Mouse (Mus musculus) C2C12 (cell line): ENCODE results near the gene B3galt4. TPM values are rescaled to one million over a fixed set of nuclear protein-coding genes. Genes with fewer than 3 reads are reported as not detected.
"Not testable (repeated sequence)": the region's sequence is repeated elsewhere in the genome, so short reads cannot be mapped to it uniquely, and the experiment has no call there.

Source experiments
- H3K27me3 ChIP-seq: one replicate; pipeline ENCODE4 v1.6.1; 2011; ENCODE audit not compliant: control insufficient read depth, insufficient read depth, insufficient read length
- H3K36me3 ChIP-seq: one replicate; pipeline ENCODE4 v1.6.1; 2011; ENCODE audit not compliant: control insufficient read depth, insufficient read depth
- H3K4me3 ChIP-seq: one replicate; pipeline ENCODE4 v1.5.1; 2011; ENCODE audit warnings: mild to moderate bottlenecking, control low read depth; ENCODE audit not compliant: poor library complexity, insufficient read depth, severe bottlenecking
- H3K79me2 ChIP-seq: one replicate; pipeline ENCODE4 v1.6.1; 2011; ENCODE audit not compliant: control insufficient read depth, insufficient read depth
- H3K79me3 ChIP-seq: one replicate; pipeline ENCODE4 v1.6.1; 2011; ENCODE audit warnings: low read depth, control low read depth
- H3ac ChIP-seq: one replicate; pipeline ENCODE3; 2011; ENCODE audit warnings: low read depth; ENCODE audit not compliant: control insufficient read depth, insufficient read length
- CEBPB ChIP-seq: IDR thresholded peaks from one replicate; pipeline ENCODE4 v1.6.1; 2011; ENCODE audit warnings: low read depth, mild to moderate bottlenecking, control low read depth, moderate library complexity
- CTCF ChIP-seq: IDR thresholded peaks from one replicate; pipeline ENCODE4 v1.5.1; 2011; ENCODE audit not compliant: control insufficient read depth, insufficient read depth, insufficient read length
- FOSL1 ChIP-seq: IDR thresholded peaks from one replicate; pipeline ENCODE4 v1.8.0; 2011; ENCODE audit warnings: mild to moderate bottlenecking, low read length; ENCODE audit not compliant: poor library complexity, insufficient read depth, severe bottlenecking
- MAX ChIP-seq: IDR thresholded peaks from one replicate; pipeline ENCODE4 v1.6.1; 2011; ENCODE audit warnings: mild to moderate bottlenecking, control low read depth
- MYOD1 ChIP-seq: IDR thresholded peaks from one replicate; pipeline ENCODE4 v1.6.1; 2011; ENCODE audit warnings: low read depth; ENCODE audit not compliant: control insufficient read depth, insufficient read length
- MYOG ChIP-seq: IDR thresholded peaks from one replicate; pipeline ENCODE4 v1.6.1; 2011; ENCODE audit not compliant: control insufficient read depth, insufficient read length; ENCODE audit errors: extremely low read depth
- USF1 ChIP-seq: IDR thresholded peaks from one replicate; pipeline ENCODE4 v1.6.1; 2011; ENCODE audit warnings: low read depth, mild to moderate bottlenecking, control low read depth, moderate library complexity
- polyA plus RNA-seq: library from polyadenylated mRNA; unstranded; fragments of >200 nt; fragmentation: generic; extraction: Trizol; gene quantifications from one replicate; pipeline ENCODE4 v1.2.1, GENCODE M21; 2012; ENCODE audit warnings: missing spikeins

B3galt4 gene
- polyA plus RNA-seq, 1 experiment: 1.5 TPM

DNA sequence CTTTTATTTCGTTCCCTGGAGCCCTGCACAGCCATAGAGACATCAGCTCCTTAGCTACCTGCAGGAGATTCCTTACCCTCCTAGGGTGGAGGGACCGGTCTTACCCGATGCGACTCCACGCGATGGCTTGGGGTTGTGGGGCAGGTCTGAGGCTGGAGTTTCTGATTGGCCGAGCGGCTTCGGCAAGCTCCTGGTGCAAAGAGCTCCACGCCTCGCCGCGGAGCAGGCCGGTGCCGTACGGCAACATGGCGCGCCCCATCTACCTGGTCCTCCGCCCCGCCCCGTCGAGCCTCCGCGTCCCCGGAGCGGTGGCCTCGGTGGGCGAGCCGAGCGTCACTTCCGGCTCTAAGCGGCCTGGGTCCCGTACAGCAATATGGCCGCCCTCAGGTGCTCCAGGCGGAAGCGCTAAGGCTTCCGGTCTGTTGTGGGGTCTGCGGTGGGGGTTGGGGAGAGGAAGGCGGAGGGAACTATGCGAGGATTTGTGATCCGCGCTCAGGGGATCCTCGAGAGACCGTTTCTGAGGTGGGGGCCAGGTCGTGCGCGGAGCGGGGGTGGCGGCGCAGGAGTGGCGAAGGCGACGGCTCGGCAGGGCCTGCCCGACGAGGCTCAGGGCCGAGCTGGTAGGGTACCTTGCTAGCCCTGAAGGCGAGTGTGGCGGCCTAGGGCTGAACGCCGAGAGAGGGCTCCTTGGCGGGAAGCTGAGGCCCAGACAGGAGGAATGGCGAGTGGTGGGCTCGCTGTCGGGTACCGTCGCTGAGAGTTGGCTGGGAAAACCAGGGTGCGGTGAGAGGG is 42.0 kb downstream of the B3galt4 start, which contains the start of gene Daxx:
Daxx (plus strand) TSS at position 338 of the 792 bp plus-strand sequence.
- peak within 1 kb of the TSS; percentile 82 for H3K4me3 ChIP-seq
- H3K79me3 ChIP-seq: peaks cover 3% of the 10 kb centered on the region
- peaks cover 43% of the 10 kb centered on the region for H3K79me2 ChIP-seq
- H3ac ChIP-seq: peak within 1 kb of the TSS; percentile 98
- no peaks in the 10 kb centered on the region for H3K27me3 ChIP-seq
- peaks cover 29% of the 10 kb centered on the region for H3K36me3 ChIP-seq
- TF ChIP-seq MYOD1 (no peak), MAX (peak; percentile 19)

DNA sequence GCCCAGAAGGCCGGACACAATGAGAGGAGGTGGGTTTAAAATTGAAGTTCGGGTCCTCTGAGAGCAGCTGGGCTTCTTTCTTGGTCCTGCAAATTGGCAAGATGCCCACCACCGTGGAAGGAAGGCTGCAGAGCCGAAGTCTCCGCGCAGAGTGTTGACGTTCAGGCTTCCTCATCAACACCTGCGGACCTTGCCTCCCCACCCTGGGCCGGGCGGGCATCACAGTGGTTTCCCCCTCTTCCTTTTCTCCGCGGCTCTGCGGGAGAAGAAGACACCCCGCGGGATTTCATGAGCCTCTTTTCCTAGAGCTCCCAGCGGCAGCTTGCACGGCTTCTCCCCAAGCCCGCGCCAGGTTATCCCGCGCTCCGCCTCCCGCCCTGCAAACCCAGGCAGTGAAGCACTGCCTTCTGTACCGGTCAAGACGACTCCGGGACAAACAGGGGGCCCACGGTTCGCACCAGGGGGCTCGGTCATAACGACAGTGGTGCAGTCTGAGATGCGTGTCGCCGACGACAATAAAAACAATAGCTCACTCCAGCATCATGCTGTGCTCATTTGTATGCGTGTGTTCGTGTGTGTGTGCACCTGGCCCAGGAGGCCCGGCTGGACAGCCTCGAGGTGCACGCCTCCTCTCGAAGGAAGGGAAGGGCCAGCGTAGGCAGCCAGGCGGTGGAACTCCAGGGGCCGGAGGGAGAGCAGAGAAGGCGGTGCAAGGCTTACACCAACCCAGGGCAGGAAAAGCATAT is 42.8 kb downstream of the B3galt4 start:
- Histone ChIP-seq H3ac (peak overlapping the region; percentile 60), H3K79me3 (peaks cover 3% of the 10 kb centered on the region), H3K4me3 (peak overlapping the region; percentile 38), H3K27me3 (no peaks in the 10 kb centered on the region), H3K36me3 (peaks cover 21% of the 10 kb centered on the region), H3K79me2 (peaks cover 38% of the 10 kb centered on the region)
- TF ChIP-seq MAX (no peak), FOSL1 (no peak), CTCF (no peak), MYOD1 (no peak), USF1 (no peak), CEBPB (no peak), MYOG (no peak)

DNA sequence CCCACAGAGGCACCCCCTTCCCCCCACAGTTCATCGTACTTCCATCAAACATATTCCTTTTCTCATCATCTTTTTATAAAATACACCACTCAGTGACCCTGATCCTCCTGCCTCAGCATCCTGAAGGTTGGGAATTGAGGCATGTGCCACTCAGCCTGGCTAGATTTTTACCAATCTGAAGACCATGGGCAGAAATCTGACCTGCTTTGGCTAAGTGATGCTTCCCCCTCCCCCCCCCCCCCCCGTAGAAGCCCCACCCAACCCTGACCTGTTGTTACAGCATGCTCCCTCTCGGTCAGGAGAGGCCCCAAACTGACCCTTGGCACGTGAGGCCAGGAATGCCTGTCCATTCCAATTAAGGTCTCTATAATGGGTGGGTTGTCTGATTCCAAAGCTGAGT is 46.5 kb downstream of the B3galt4 start, which contains the start of gene Platr17:
Platr17 (plus strand) TSS at position 301 of the 400 bp plus-strand sequence.
- not testable (repeated sequence) for H3K79me3 ChIP-seq, H3K27me3 ChIP-seq, H3ac ChIP-seq, H3K4me3 ChIP-seq, H3K79me2 ChIP-seq, H3K36me3 ChIP-seq

DNA sequence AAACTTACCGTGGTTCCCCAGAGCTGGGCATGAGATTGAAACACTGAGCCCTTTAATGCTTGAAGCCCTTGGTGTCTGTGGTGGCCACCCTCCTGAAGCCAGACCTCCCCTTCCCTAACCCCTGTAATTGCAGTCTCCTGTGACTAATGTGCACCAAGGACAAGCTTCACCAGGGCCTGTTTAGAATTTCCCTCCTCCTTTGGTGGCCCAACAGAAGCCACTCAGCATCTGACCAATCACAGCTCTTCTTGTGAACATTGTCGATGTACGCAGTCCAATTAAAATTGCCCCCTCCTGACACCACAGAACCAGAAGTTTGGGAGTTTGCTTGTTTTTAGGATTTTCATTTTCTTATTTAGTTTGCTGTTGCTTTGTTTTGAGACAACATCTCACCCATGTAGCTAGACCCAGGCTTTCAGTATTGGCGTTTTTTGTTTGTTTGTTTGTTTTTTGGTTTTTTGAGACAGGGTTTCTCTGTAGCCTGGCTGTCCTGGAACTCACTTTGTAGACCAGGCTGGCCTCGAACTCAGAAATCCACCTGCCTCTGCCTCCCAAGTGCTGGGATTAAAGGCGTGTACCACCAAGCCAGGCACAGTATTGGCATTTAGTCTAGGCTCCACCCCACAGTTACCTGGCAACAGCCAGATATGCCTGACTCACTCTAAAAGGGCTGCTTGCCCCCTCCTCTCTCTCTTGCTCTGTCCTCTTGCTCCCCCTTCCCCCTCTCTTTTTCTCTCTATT is 47.2 kb downstream of the B3galt4 start:
- not testable (repeated sequence) for H3K79me2 ChIP-seq, H3K79me3 ChIP-seq, H3K4me3 ChIP-seq

GRCm38 (mm10) chr17:33902491-33902890 is 48.8 kb downstream of the B3galt4 start:
- Histone ChIP-seq H3K36me3 (no peaks in the 10 kb centered on the region), H3ac (no peak overlapping the region), H3K27me3 (no peaks in the 10 kb centered on the region), H3K4me3 (no peak overlapping the region), H3K79me3 (no peaks in the 10 kb centered on the region), H3K79me2 (no peaks in the 10 kb centered on the region)
- no peak for TF ChIP-seq MYOD1
- no peak for TF ChIP-seq CEBPB
- no peak for TF ChIP-seq CTCF
- no peak for TF ChIP-seq MAX
- no peak for TF ChIP-seq MYOG
- no peak for TF ChIP-seq USF1
- TF ChIP-seq FOSL1: no peak

More for the DNA sequence above, 47.2 kb downstream of the B3galt4 start:
- H3ac ChIP-seq, H3K36me3 ChIP-seq, H3K27me3 ChIP-seq: not testable (repeated sequence)

GRCm38 (mm10) chr17:33902079-33902478 is 49.2 kb downstream of the B3galt4 start:
- no peak overlapping the region for H3ac ChIP-seq
- no peaks in the 10 kb centered on the region for H3K79me2 ChIP-seq
- TF ChIP-seq MYOG: no peak
- no peak for TF ChIP-seq FOSL1
- no peak for TF ChIP-seq CEBPB
- no peak for TF ChIP-seq MAX
- no peak for TF ChIP-seq MYOD1
- TF ChIP-seq CTCF: no peak
- TF ChIP-seq USF1: no peak
- H3K36me3 ChIP-seq: no peaks in the 10 kb centered on the region
- H3K4me3 ChIP-seq: no peak overlapping the region
- no peaks in the 10 kb centered on the region for H3K79me3 ChIP-seq
- no peaks in the 10 kb centered on the region for H3K27me3 ChIP-seq
